Mouse (Mus musculus): ENCODE results near the gene Fancc.

The Fancc gene

DNA sequence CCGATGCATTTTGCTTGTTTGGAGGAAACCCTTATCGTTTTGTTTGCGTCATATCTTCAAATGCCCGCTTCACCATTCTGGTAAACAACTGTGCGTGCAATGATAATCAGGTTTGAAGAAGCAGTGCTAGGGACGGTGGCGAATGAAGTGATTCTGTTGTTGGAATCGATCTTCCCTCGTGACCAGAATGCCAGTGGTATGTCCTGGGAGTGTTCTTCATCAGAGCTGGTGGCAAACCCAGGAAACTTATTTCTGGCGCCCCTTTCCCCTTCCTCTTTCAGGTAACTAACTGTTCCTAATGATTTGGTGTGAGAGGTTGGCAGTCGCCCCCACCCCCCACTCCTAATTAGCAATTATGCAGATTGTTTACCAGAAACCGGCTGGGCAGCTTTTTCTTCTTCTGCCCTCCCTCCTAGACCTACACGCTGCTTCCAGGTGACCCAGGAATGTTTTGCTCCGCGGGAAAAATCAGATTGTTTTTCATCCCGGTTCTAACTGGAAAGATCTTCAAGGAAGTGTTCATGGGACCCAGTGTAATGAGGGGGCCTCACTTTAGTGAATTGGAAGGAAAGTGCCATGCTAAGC is 225.0 kb downstream of the Fancc start:
- Histone ChIP-seq H3K36me3 (ENCODE audit: insufficient read depth, low read length) (peaks cover 33% of the 10 kb centered on the region), H3K4me1 (replicated peaks; ENCODE audit: low read depth, low read length) (peaks cover 73% of the 10 kb centered on the region), H3K4me3 (replicated peaks; ENCODE audit: low read length) (peak overlapping the region; percentile 86), H3K27me3 (ENCODE audit: insufficient read depth, low read length) (no peaks in the 10 kb centered on the region), H3K9me3 (ENCODE audit: low read length) (no peaks in the 10 kb centered on the region)
- TF ChIP-seq POU5F1 (IDR thresholded peaks at IDR 0.05; ENCODE audit: borderline replicate concordance, low read length) (no peak; the same call in 1 of the 2 replicates), CTCF (conservative IDR thresholded peaks at IDR 0.05; ENCODE audit: low read length) (no peak), NANOG (IDR thresholded peaks at IDR 0.05; ENCODE audit: borderline replicate concordance, low read length) (no peak)

DNA sequence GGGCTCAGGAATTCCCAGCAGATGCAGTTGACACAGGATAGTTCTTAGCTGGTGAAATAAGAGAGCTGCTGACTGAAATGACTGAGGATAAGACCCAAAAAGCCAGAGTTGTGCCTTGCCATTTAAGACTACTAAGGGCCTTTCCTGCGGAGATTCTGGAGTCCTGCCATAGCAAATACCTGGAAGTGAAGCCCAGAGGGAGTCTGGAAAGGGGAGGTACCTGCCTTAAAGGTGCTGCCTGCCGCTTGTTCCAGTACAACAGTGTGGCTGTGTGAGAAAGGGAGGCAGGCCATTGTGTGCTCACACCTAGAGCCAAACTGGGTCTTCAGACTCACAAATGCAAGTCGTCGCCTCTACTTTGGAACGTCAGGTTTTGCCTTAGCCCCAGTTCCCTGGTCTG is 226.9 kb downstream of the Fancc start:
- Histone ChIP-seq H3K27me3 (ENCODE audit: insufficient read depth, low read length) (no peaks in the 10 kb centered on the region), H3K4me3 (replicated peaks; ENCODE audit: low read length) (peak overlapping the region; percentile 70), H3K36me3 (ENCODE audit: insufficient read depth, low read length) (peaks cover 24% of the 10 kb centered on the region), H3K4me1 (replicated peaks; ENCODE audit: low read depth, low read length) (peaks cover 61% of the 10 kb centered on the region), H3K9me3 (ENCODE audit: low read length) (no peaks in the 10 kb centered on the region)
- TF ChIP-seq CTCF (conservative IDR thresholded peaks at IDR 0.05; ENCODE audit: low read length) (no peak), POU5F1 (IDR thresholded peaks at IDR 0.05; ENCODE audit: borderline replicate concordance, low read length) (no peak), NANOG (IDR thresholded peaks at IDR 0.05; ENCODE audit: borderline replicate concordance, low read length) (no peak)

DNA sequence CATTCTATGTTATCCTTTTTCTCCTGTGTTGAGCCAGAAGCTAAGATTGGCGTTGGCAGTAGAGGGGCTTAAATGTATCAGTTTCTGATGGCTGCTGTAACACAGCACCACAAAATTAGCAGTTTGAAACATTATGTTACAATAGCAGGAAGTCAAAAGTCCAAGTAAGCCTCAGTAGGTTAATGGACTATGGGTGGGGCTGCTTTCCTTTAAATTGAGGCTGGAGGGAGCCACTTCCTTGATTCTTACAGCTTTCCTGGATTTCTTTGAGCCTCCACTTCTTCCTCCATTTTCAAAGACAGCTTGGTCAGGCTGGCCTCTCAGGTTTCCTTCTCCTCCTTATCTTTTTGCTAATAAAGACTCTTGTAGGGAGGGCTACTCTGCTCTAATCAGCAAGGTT is 228.3 kb downstream of the Fancc start:
- no peak for TF ChIP-seq CTCF (conservative IDR thresholded peaks at IDR 0.05; ENCODE audit: low read length)
- H3K27me3 ChIP-seq (ENCODE audit: insufficient read depth, low read length): no peaks in the 10 kb centered on the region

DNA sequence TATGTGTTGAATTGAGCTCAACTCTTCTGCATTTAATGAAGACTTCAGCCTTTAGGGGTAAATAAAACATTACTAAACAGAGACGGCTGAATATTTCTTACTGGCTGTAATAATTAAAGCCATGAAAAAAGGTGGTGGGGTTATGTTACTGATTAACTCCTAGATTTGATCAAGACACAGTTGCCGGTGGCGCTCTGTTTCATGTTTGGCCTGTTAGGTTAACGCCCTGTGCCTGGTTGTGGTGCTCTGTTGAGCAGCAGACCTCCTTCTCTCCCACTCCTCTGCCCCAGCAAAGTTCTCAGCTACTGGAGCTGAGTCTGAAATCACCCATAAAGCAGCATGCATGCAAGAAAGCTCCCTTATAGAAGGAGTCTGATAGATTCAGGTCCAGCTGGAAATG is 228.7 kb downstream of the Fancc start:
- Histone ChIP-seq H3K9me3 (ENCODE audit: low read length) (no peaks in the 10 kb centered on the region), H3K36me3 (ENCODE audit: insufficient read depth, low read length) (peaks cover 13% of the 10 kb centered on the region; the same call in 1 of the 2 replicates), H3K4me3 (replicated peaks; ENCODE audit: low read length) (no peak overlapping the region), H3K4me1 (replicated peaks; ENCODE audit: low read depth, low read length) (peaks cover 56% of the 10 kb centered on the region), H3K27me3 (ENCODE audit: insufficient read depth, low read length) (no peaks in the 10 kb centered on the region)
- TF ChIP-seq CTCF (conservative IDR thresholded peaks at IDR 0.05; ENCODE audit: low read length): no peak
- no peak for TF ChIP-seq NANOG (IDR thresholded peaks at IDR 0.05; ENCODE audit: borderline replicate concordance, low read length)
- TF ChIP-seq POU5F1 (IDR thresholded peaks at IDR 0.05; ENCODE audit: borderline replicate concordance, low read length): no peak

More for the DNA sequence above, 228.3 kb downstream of the Fancc start:
- Histone ChIP-seq H3K9me3 (ENCODE audit: low read length) (no peaks in the 10 kb centered on the region), H3K4me3 (replicated peaks; ENCODE audit: low read length) (no peak overlapping the region), H3K4me1 (replicated peaks; ENCODE audit: low read depth, low read length) (peaks cover 53% of the 10 kb centered on the region), H3K36me3 (ENCODE audit: insufficient read depth, low read length) (peaks cover 13% of the 10 kb centered on the region; the same call in 1 of the 2 replicates)

DNA sequence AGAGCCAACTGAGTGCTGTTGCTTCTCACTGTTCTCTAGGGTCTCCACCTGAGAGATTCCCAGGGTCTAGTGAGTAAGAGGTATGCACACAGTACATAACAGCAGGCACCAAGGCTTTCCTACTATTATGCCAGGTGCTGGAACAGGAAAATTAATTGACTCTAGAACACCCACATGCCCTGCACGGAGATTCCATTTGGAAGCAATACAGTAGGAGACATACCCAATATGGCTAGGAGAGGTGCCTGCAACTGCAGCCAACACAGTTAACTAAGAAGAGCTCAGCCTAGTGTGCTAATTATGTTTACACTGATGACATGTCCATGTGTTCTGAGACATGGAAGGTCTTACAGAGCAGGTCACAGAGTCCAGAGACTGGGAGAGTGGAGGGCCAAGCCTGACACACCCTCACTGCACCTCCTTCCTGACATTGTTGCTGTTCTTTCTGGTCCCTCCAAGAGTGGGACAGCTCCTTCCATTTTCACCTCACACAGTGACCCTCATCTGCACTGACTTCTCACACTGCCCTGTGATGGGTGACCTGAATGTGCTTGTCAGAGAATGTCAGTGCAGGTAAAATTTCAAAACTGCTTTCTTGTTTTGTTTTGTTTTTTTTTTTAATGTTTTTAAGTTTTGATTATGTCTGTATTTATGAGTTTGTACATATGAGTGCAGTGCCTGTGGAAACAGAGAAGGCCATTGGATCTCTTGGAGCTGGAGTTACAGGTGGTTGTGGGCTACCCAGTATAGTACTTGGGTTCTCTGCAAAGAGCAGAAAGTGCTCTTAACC is 234.7 kb downstream of the Fancc start:
- Histone ChIP-seq H3K27me3 (ENCODE audit: insufficient read depth, low read length) (no peaks in the 10 kb centered on the region), H3K36me3 (ENCODE audit: insufficient read depth, low read length) (peaks cover 35% of the 10 kb centered on the region), H3K4me3 (replicated peaks; ENCODE audit: low read length) (no peak overlapping the region), H3K4me1 (replicated peaks; ENCODE audit: low read depth, low read length) (peaks cover 44% of the 10 kb centered on the region), H3K9me3 (ENCODE audit: low read length) (no peaks in the 10 kb centered on the region)
- no peak for TF ChIP-seq CTCF (conservative IDR thresholded peaks at IDR 0.05; ENCODE audit: low read length)
- no peak for TF ChIP-seq NANOG (IDR thresholded peaks at IDR 0.05; ENCODE audit: borderline replicate concordance, low read length)
- no peak for TF ChIP-seq POU5F1 (IDR thresholded peaks at IDR 0.05; ENCODE audit: borderline replicate concordance, low read length)

DNA sequence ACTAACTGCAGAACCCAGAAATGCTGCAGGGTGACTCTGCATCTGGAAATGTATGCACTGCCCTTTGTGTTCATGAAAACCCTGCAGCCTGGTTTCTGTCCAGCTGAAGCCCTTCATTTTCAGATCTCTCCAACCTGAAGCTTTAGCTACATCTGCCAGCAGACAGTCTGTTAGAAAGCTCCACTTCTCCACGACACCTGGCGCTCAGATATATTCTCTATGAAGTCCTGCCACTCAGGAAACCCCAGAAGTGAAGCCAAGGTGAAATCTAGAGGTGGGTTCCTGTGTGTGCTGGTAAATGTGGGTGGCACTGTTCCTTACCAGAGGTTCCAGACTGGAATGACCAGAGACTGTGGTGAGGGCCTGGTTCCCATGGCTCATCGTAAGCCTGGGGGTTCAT is 235.4 kb downstream of the Fancc start:
- TF ChIP-seq POU5F1 (IDR thresholded peaks at IDR 0.05; ENCODE audit: borderline replicate concordance, low read length): no peak
- no peak for TF ChIP-seq NANOG (IDR thresholded peaks at IDR 0.05; ENCODE audit: borderline replicate concordance, low read length)
- no peak for TF ChIP-seq CTCF (conservative IDR thresholded peaks at IDR 0.05; ENCODE audit: low read length)
- no peaks in the 10 kb centered on the region for H3K9me3 ChIP-seq (ENCODE audit: low read length)
- no peaks in the 10 kb centered on the region for H3K27me3 ChIP-seq (ENCODE audit: insufficient read depth, low read length)
- H3K4me3 ChIP-seq (replicated peaks; ENCODE audit: low read length): no peak overlapping the region
- H3K4me1 ChIP-seq (replicated peaks; ENCODE audit: low read depth, low read length): peaks cover 44% of the 10 kb centered on the region
- H3K36me3 ChIP-seq (ENCODE audit: insufficient read depth, low read length): peaks cover 30% of the 10 kb centered on the region

DNA sequence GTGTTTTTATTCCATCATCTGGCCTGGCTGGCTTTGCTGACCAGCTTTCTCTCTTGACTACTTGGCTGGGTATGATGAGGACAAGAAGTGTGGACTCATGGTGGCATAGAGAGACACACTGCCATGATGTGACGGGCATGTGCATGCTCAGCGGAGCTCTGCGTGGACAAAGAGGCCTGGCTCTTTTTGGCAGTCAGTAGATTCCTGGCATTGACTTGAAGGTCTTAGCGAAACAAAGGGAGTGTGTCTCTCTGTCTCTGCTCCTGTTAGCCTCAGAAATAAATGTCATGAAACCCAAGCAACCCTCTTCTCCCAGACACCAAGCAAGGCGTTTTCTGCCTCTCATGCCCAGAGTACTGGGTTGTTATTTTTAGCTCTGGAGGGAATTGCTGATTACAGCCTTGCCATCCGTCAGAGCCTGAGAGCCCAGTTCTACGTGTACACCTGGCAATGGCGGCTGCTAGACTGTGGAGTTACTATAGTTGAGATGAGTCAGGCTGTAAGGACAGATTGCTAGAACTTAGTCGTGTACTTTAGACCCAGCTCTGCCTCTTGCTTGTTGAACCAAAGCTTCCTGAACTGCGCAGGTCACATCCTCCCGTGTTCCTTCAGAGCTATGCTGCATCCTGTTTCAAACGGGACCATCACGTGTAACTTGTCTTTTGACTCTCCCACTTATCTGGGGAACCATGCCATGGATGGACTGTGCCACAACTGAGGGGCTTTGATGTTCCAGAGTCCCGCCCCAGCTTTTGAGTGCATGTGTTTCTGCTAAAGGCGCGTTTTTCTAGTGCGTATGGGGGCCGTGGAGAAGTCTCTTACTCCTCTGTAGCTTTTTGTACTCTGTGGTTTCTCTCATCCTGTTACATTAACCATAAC is 236.1 kb downstream of the Fancc start:
- peaks cover 24% of the 10 kb centered on the region for H3K36me3 ChIP-seq (ENCODE audit: insufficient read depth, low read length)
- H3K27me3 ChIP-seq (ENCODE audit: insufficient read depth, low read length): no peaks in the 10 kb centered on the region
- no peaks in the 10 kb centered on the region for H3K9me3 ChIP-seq (ENCODE audit: low read length)
- H3K4me1 ChIP-seq (replicated peaks; ENCODE audit: low read depth, low read length): peaks cover 44% of the 10 kb centered on the region
- TF ChIP-seq NANOG (IDR thresholded peaks at IDR 0.05; ENCODE audit: borderline replicate concordance, low read length) (no peak), CTCF (conservative IDR thresholded peaks at IDR 0.05; ENCODE audit: low read length) (no peak), POU5F1 (IDR thresholded peaks at IDR 0.05; ENCODE audit: borderline replicate concordance, low read length) (no peak)
- H3K4me3 ChIP-seq (replicated peaks; ENCODE audit: low read length): no peak overlapping the region

DNA sequence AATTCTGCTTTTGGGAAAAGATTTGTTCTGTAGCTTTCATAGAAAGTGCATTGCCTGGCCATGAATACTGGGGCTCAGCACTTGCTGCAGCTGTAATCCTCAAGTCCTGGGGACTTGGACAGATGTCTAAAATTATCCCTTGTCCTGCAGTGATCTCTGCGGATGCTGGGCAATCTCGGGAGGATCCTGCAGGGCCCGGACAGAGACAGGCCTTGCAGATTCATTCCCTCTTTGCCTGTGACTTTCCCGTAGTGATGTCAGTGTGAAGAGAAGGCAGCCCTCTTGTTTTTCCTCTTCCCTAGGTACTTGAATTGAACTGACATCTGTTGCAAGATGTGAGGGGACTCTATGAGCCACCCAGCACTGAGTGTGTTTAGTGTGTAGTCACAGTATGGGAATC is 236.9 kb downstream of the Fancc start:
- Histone ChIP-seq H3K27me3 (ENCODE audit: insufficient read depth, low read length) (no peaks in the 10 kb centered on the region), H3K9me3 (ENCODE audit: low read length) (no peaks in the 10 kb centered on the region), H3K4me1 (replicated peaks; ENCODE audit: low read depth, low read length) (peaks cover 46% of the 10 kb centered on the region), H3K4me3 (replicated peaks; ENCODE audit: low read length) (no peak overlapping the region), H3K36me3 (ENCODE audit: insufficient read depth, low read length) (peaks cover 23% of the 10 kb centered on the region)
- TF ChIP-seq NANOG (IDR thresholded peaks at IDR 0.05; ENCODE audit: borderline replicate concordance, low read length): no peak
- TF ChIP-seq POU5F1 (IDR thresholded peaks at IDR 0.05; ENCODE audit: borderline replicate concordance, low read length): no peak
- no peak for TF ChIP-seq CTCF (conservative IDR thresholded peaks at IDR 0.05; ENCODE audit: low read length)
